Mouse (Mus musculus) liver, adult (tissue): ENCODE measurements around the gene Ubr2.

Experiments
- GATA4 ChIP-seq: IDR thresholded peaks from 2 replicates; pipeline ENCODE4 v1.6.1; 2014; ENCODE audit warnings: mild to moderate bottlenecking, low read length; ENCODE audit not compliant: insufficient replicate concordance

The Ubr2 gene

GRCm38 (mm10) chr17:47009898-47010721, at the start of gene Ubr2:
TSS of gene Ubr2 (minus strand) at chr17:47010556.
- TF ChIP-seq GATA4: 0 out of 2 replicates have a peak, but pooled peaks have one; percentile 3

- TF ChIP-seq GATA4: no peak
These were observed 49.5 kb upstream of the Ubr2 start for GRCm38 (mm10) chr17:47059836-47060360.

- TF ChIP-seq GATA4: no peak
These were observed 47.6 kb upstream of the Ubr2 start for GRCm38 (mm10) chr17:47057966-47058365.

- TF ChIP-seq GATA4: no peak
These were observed 46.1 kb upstream of the Ubr2 start for GRCm38 (mm10) chr17:47056476-47056875.

- no peak for TF ChIP-seq GATA4
These were observed 44.8 kb upstream of the Ubr2 start for GRCm38 (mm10) chr17:47055121-47055520.

- no peak for TF ChIP-seq GATA4
These were observed 44.3 kb upstream of the Ubr2 start for GRCm38 (mm10) chr17:47054613-47055012.

GRCm38 (mm10) chr17:47050678-47051077, 40.3 kb upstream of the Ubr2 start:
- no peak for TF ChIP-seq GATA4

- TF ChIP-seq GATA4: no peak
These were observed 32.5 kb upstream of the Ubr2 start for GRCm38 (mm10) chr17:47042866-47043265.

- no peak for TF ChIP-seq GATA4
These were observed 28.8 kb upstream of the Ubr2 start for GRCm38 (mm10) chr17:47038844-47039803.

- TF ChIP-seq GATA4: no peak
These were observed 24.2 kb upstream of the Ubr2 start for GRCm38 (mm10) chr17:47034536-47034935.

GRCm38 (mm10) chr17:47033643-47034042, 23.3 kb upstream of the Ubr2 start:
- TF ChIP-seq GATA4: no peak

- TF ChIP-seq GATA4: no peak
These were observed 14.4 kb upstream of the Ubr2 start for GRCm38 (mm10) chr17:47024805-47025204.

GRCm38 (mm10) chr17:47023369-47023768, 13.0 kb upstream of the Ubr2 start:
- no peak for TF ChIP-seq GATA4

GRCm38 (mm10) chr17:47012896-47013295, 2.5 kb upstream of the Ubr2 start:
- no peak for TF ChIP-seq GATA4

GRCm38 (mm10) chr17:47011661-47012043, 1.3 kb upstream of the Ubr2 start:
- no peak for TF ChIP-seq GATA4
